Mouse (Mus musculus): Measurements from ENCODE around the gene Spib.

Gene Spib

DNA sequence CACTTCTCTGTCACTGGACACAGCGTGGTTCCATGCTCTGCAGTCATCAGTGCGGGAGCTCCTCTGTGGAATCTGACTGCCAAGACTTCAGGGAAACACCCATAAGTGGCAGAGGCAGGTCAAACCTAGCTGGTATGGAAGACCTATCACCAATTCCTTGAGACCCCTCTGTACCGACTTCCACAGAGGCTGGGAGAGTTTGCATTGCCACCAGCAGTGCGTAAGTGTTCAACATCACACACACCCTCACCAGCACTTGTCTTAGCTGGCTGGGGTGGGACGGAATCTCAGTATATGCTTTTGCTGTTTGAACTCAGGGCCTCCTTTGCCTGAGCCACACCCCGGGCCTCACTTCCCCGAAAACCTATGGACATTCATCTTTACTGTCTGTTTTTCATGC lies 43.9 kb downstream of the Spib start:
- no peak for DNase-seq (ENCODE audit: low read depth, low spot score)

DNA sequence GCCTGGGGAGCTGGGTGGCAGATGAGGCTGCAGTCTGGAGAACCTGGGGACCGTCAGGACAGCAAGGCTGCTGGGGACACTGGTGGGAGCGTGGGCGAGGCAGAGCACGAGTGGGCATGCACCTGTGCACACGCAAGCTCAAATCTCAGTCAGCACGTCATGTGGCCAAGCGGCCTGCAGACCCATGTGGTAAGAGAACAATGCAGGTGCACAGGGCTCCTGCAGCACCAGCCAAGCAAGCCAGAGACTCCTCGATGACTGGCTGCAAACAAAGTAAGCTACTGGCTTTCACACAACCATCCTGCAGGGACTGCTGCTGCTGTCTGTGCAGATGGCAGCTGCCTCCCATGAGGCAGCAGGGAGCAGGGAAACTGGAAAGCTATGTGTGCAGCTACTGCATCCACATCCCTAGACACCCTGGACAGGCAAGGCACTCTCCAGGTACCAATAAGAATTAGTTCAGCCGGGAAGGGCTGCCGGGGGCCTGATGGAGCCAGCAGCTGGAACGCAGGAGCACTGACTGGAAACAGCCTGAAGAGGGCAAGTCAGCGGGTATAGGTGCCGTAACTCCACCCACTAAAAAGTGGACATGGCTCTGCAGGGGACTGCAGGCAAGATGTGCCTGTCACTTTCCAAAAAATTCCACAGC lies 44.8 kb downstream of the Spib start:
- DNase-seq (ENCODE audit: low read depth, low spot score), result no peak

DNA sequence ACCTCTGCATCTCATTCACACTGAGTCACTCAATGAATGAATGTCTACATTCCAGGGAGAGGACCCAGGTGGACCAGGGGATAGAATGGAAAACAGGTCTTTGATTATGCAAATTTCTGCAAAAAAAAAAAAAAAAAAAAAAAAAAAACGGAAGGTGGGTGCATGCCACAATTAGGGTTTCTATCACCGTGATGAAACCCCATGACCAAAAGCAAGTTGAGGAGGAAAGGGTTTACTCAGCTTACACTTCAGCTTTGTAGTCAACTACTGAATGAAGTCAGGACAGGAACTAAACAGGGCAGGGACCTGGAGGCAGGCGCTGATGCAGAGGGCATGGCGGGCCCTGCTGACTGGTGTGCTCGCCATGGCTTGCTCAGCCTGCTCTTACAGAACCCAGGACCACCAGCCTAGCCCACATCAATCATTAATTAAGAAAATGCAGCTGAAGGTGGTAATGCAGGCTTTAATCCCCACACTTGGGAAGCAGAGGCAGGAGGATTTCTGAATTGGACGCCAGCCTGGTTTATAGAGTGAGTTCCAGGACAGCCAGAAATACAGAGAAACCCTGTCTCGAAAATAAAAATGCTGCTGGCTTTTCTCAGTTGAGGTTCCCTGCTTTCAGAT lies 46.2 kb downstream of the Spib start:
- DNase-seq (ENCODE audit: low read depth, low spot score), result no peak

DNA sequence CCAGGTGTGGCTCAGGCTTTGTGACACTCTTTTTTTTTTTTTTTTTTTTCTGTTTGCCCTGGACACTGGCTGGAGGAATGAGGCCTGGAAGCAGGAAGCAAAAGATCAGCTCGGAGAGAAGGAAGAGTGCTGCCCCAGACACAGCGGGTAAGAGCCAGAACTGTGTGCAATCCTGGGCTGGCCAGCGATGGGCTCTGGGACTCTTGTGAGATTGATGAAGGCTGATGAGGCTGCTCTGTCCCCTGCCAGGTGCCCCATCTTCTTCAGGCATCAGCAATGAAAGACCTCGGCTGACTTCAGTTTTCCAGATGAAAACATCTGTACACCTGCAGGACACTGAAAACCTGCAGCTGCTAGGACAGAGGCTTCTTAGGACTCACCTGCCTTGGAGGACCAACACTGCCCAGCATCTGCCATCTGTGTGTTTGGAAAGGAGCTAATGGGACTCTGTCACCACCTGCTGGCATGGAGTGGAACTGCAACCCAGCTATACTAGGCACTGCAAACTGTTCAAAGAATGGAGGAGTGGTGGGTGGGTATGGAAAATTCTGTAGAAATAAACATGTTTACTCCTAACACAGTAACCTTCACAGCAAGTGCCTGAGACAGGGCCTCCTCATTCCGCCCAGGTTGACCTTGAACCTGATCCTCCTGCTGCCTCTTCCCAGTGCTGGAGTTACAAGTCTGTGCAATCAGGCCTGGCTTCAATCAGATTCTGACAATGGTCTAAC lies 46.9 kb downstream of the Spib start:
- peak; percentile 77 for DNase-seq (ENCODE audit: low read depth, low spot score)

DNA sequence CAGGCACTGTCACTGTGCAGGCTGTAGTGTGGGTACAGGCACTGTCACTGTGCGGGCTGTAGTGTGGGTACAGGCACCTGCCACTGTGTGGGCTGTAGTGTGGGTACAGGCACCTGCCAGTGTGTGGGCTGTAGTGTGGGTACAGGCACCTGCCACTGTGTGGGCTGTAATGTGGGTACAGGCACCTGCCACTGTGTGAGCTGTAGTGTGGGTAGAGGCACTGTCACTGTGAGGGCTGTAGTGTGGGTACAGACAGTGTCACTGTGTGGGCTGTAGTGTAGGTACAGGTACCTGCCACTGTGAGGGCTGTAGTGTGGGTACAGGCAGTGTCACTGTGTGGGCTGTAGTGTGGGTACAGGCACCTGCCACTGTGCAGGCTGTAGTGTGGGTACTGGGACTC lies 47.8 kb downstream of the Spib start:
- no peak for DNase-seq (ENCODE audit: low read depth, low spot score)

DNA sequence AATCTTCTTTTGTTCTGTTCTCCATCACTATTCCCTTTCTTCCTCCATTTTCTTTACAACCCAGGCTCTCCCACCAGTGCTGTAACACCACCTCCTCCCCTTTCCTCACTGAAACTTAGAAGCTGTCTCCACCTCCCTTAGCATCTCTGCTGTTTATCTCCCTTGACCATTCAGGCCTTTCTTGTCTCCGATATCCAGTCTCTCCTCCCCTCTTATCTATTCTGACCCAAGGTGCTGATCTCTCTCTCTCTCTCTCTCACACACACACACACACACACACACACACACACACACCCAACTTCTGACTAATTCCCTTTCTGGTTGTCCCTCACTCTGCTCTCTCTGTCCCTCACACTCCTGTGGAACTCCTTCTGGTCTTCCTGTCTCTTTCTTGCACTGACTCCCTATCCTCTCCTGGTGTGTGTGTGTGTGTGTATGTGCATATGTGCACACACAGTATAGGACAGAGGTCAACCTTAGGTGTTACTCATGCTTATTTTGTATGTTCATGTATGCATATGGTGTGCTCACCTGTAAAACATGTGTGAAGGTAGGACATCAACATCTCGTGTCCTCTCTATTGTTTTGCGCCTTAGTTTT lies 48.9 kb downstream of the Spib start:
- DNase-seq (ENCODE audit: low read depth, low spot score), result no peak

Data from A20 (cell line).